Mouse (Mus musculus) Muller cell, postnatal 12 days (primary cell): ENCODE results near the gene Hivep3.

Experiments
- DNase-seq: peaks from one replicate; pipeline ENCODE4 v3.0.0-alpha.2; 2015; ENCODE audit errors: inconsistent ontology term

Gene Hivep3

GRCm38 (mm10) chr4:119871861-119872582, 138.4 kb downstream of the Hivep3 start:
- DNase-seq, result no peak

- DNase-seq, result no peak
Observed at GRCm38 (mm10) chr4:119873935-119874334, 140.4 kb downstream of the Hivep3 start.

- DNase-seq, result no peak
Observed at GRCm38 (mm10) chr4:119875592-119875991, 142.0 kb downstream of the Hivep3 start.

GRCm38 (mm10) chr4:119876535-119877160, 143.1 kb downstream of the Hivep3 start:
- no peak for DNase-seq

GRCm38 (mm10) chr4:119878218-119878617, 144.6 kb downstream of the Hivep3 start:
- DNase-seq, result no peak

- no peak for DNase-seq
Observed at GRCm38 (mm10) chr4:119879671-119880070, 146.1 kb downstream of the Hivep3 start.

- no peak for DNase-seq
Observed at GRCm38 (mm10) chr4:119880270-119880669, 146.7 kb downstream of the Hivep3 start.

- DNase-seq, result no peak
Observed at GRCm38 (mm10) chr4:119881292-119881691, 147.7 kb downstream of the Hivep3 start.

- DNase-seq, result no peak
Observed at GRCm38 (mm10) chr4:119882401-119882800, 148.8 kb downstream of the Hivep3 start.

GRCm38 (mm10) chr4:119882814-119883213, 149.2 kb downstream of the Hivep3 start:
- no peak for DNase-seq

GRCm38 (mm10) chr4:119886621-119887020, 153.0 kb downstream of the Hivep3 start:
- DNase-seq, result no peak

GRCm38 (mm10) chr4:119887523-119888177, 154.1 kb downstream of the Hivep3 start:
- DNase-seq, result no peak

- DNase-seq, result no peak
Observed at GRCm38 (mm10) chr4:119889760-119890159, 156.2 kb downstream of the Hivep3 start.

- no peak for DNase-seq
Observed at GRCm38 (mm10) chr4:119893255-119893779, 159.7 kb downstream of the Hivep3 start.

GRCm38 (mm10) chr4:119894797-119895458, 161.3 kb downstream of the Hivep3 start:
- DNase-seq, result no peak

GRCm38 (mm10) chr4:119895504-119895903, 161.9 kb downstream of the Hivep3 start:
- DNase-seq, result no peak

GRCm38 (mm10) chr4:119896572-119896971, 163.0 kb downstream of the Hivep3 start:
- no peak for DNase-seq

- DNase-seq, result no peak
Observed at GRCm38 (mm10) chr4:119897054-119897855, 163.7 kb downstream of the Hivep3 start.

- no peak for DNase-seq
Observed at GRCm38 (mm10) chr4:119901556-119902491, 168.2 kb downstream of the Hivep3 start.

- DNase-seq, result no peak
Observed at GRCm38 (mm10) chr4:119903328-119903727, 169.7 kb downstream of the Hivep3 start.
